Mouse (Mus musculus) CH12.LX (cell line): Measurements from ENCODE around the gene Cul9.

ENCODE experiments used
- CHD2 ChIP-seq: IDR thresholded peaks from 2 replicates; pipeline ENCODE4 v1.6.1; 2011; ENCODE audit warnings: low read length, improper control_type of control experiment
- CTCF ChIP-seq, 2 experiments: IDR thresholded peaks in 1 of 2; conservative IDR thresholded peaks in 1 of 2; 2 replicates each; pipeline ENCODE4 v1.5.1; 2011 to 2012; ENCODE audit warnings: low read depth in 2 of 2, low read length in 2 of 2, improper control_type of control experiment in 1 of 2, inconsistent platforms in 1 of 2, mild to moderate bottlenecking in 1 of 2, moderate library complexity in 1 of 2
- E2F4 ChIP-seq: IDR thresholded peaks from 2 replicates; pipeline ENCODE4 v1.6.1; 2011; ENCODE audit warnings: low read depth, low read length, improper control_type of control experiment; ENCODE audit not compliant: insufficient replicate concordance
- EP300 ChIP-seq: IDR thresholded peaks from 2 replicates; pipeline ENCODE4 v1.6.1; 2011; ENCODE audit warnings: low read length, improper control_type of control experiment
- MAFK ChIP-seq: IDR thresholded peaks from 2 replicates; pipeline ENCODE4 v1.6.1; 2011; ENCODE audit warnings: low read length, improper control_type of control experiment; ENCODE audit not compliant: insufficient replicate concordance
- MAX ChIP-seq: IDR thresholded peaks from 2 replicates; pipeline ENCODE4 v1.6.1; 2011; ENCODE audit warnings: low read length, improper control_type of control experiment
- PAX5 ChIP-seq: IDR thresholded peaks from 2 replicates; pipeline ENCODE4 v1.6.1; 2012; ENCODE audit warnings: low read length, inconsistent platforms, mixed read lengths
- POLR2A ChIP-seq: IDR thresholded peaks from 2 replicates; pipeline ENCODE4 v1.6.1; 2011; ENCODE audit warnings: low read depth, mild to moderate bottlenecking, improper control_type of control experiment, low read length
- POLR2AphosphoS2 ChIP-seq: IDR thresholded peaks from 2 replicates; pipeline ENCODE4 v1.6.1; 2011; ENCODE audit warnings: low read depth, low read length, improper control_type of control experiment
- USF2 ChIP-seq: conservative IDR thresholded peaks from 2 replicates; pipeline ENCODE4 v1.6.1; 2011; ENCODE audit warnings: low read depth, low read length, improper control_type of control experiment
- ZMIZ1 ChIP-seq: IDR thresholded peaks from 2 replicates; pipeline ENCODE4 v1.6.1; 2012; ENCODE audit warnings: low read depth, mild to moderate bottlenecking, inconsistent platforms, low read length, improper control_type of control experiment

GRCm38 (mm10) chr17:46546995-46547394 lies 807 bp upstream of the Cul9 start:
- TF ChIP-seq POLR2A (no peak), POLR2AphosphoS2 (no peak), CHD2 (no peak), CTCF (conservative IDR thresholded peaks at IDR 0.05 in 1 of 2, IDR thresholded peaks at IDR 0.05 in 1 of 2; ENCODE audit: low read depth in 2 of 2, low read length in 2 of 2) (no peak), ZMIZ1 (no peak), EP300 (no peak), USF2 (no peak), PAX5 (no peak), MAX (no peak), MAFK (no peak), E2F4 (no peak)
